Mouse (Mus musculus): ENCODE measurements around the gene Camta1. TPM values are rescaled to one million over a fixed set of nuclear protein-coding genes. Genes with fewer than 3 reads are reported as not detected.

The Camta1 gene
- polyA plus RNA-seq, 1 experiment from 2014 or later, result 25.3 TPM

GRCm38 (mm10) chr4:151451885-151452284, 409.8 kb downstream of the Camta1 start:
- Histone ChIP-seq H3K4me3 (ENCODE audit: low read depth, low read length) (no peak overlapping the region), H3K9ac (ENCODE audit: low read depth, low read length) (no peak overlapping the region), H3K4me1 (ENCODE audit: control insufficient read depth, low read depth, low read length) (no peaks in the 10 kb centered on the region), H3K9me3 (replicated peaks; ENCODE audit: control insufficient read depth, low read length) (no peaks in the 10 kb centered on the region), H3K4me2 (ENCODE audit: low read depth, low read length) (no peak overlapping the region), H3K27me3 (ENCODE audit: control insufficient read depth, insufficient read depth, low read depth, low read length) (no peaks in the 10 kb centered on the region), H3K27ac (ENCODE audit: low read length) (no peak overlapping the region), H3K36me3 (ENCODE audit: control insufficient read depth, insufficient read depth) (no peaks in the 10 kb centered on the region)
- 57% methylated on average over 6 of the region's 6 CpGs for WGBS (ENCODE audit: insufficient replicate concordance)
- ATAC-seq (ENCODE audit: low read depth), result no peak

- H3K9me3 ChIP-seq (replicated peaks; ENCODE audit: control insufficient read depth, low read length), result no peaks in the 10 kb centered on the region
Measured at GRCm38 (mm10) chr4:151449981-151450380, 411.7 kb downstream of the Camta1 start.

GRCm38 (mm10) chr4:151448341-151448740, 413.3 kb downstream of the Camta1 start:
- no peaks in the 10 kb centered on the region for H3K27me3 ChIP-seq (ENCODE audit: control insufficient read depth, insufficient read depth, low read depth, low read length)
- 65% methylated on average over 2 of the region's 2 CpGs for WGBS (ENCODE audit: insufficient replicate concordance)
- H3K9me3 ChIP-seq (replicated peaks; ENCODE audit: control insufficient read depth, low read length), result no peaks in the 10 kb centered on the region
- H3K4me2 ChIP-seq (ENCODE audit: low read depth, low read length), result no peak overlapping the region
- H3K4me3 ChIP-seq (ENCODE audit: low read depth, low read length), result no peak overlapping the region
- H3K36me3 ChIP-seq (ENCODE audit: control insufficient read depth, insufficient read depth), result no peaks in the 10 kb centered on the region
- no peak overlapping the region for H3K27ac ChIP-seq (ENCODE audit: low read length)
- H3K9ac ChIP-seq (ENCODE audit: low read depth, low read length), result no peak overlapping the region
- ATAC-seq (ENCODE audit: low read depth), result no peak
- H3K4me1 ChIP-seq (ENCODE audit: control insufficient read depth, low read depth, low read length), result no peaks in the 10 kb centered on the region

More at GRCm38 (mm10) chr4:151449981-151450380, 411.7 kb downstream of the Camta1 start:
- Histone ChIP-seq H3K36me3 (ENCODE audit: control insufficient read depth, insufficient read depth) (no peaks in the 10 kb centered on the region), H3K27me3 (ENCODE audit: control insufficient read depth, insufficient read depth, low read depth, low read length) (no peaks in the 10 kb centered on the region), H3K4me3 (ENCODE audit: low read depth, low read length) (no peak overlapping the region), H3K4me2 (ENCODE audit: low read depth, low read length) (no peak overlapping the region), H3K9ac (ENCODE audit: low read depth, low read length) (no peak overlapping the region), H3K27ac (ENCODE audit: low read length) (no peak overlapping the region), H3K4me1 (ENCODE audit: control insufficient read depth, low read depth, low read length) (no peaks in the 10 kb centered on the region)
- WGBS (ENCODE audit: insufficient replicate concordance), result 42% methylated on average over 8 of the region's 8 CpGs
- no peak for ATAC-seq (ENCODE audit: low read depth)

- H3K27ac ChIP-seq (ENCODE audit: low read length), result no peak overlapping the region
- H3K27me3 ChIP-seq (ENCODE audit: control insufficient read depth, insufficient read depth, low read depth, low read length), result no peaks in the 10 kb centered on the region
- no peaks in the 10 kb centered on the region; the same call in 1 of the 2 replicates for H3K9me3 ChIP-seq (replicated peaks; ENCODE audit: control insufficient read depth, low read length)
- WGBS (ENCODE audit: insufficient replicate concordance), result 60% methylated on average over 4 of the region's 4 CpGs
- ATAC-seq (ENCODE audit: low read depth), result no peak
- no peaks in the 10 kb centered on the region for H3K4me1 ChIP-seq (ENCODE audit: control insufficient read depth, low read depth, low read length)
- no peak overlapping the region for H3K4me2 ChIP-seq (ENCODE audit: low read depth, low read length)
- no peaks in the 10 kb centered on the region for H3K36me3 ChIP-seq (ENCODE audit: control insufficient read depth, insufficient read depth)
- no peak overlapping the region for H3K9ac ChIP-seq (ENCODE audit: low read depth, low read length)
- no peak overlapping the region for H3K4me3 ChIP-seq (ENCODE audit: low read depth, low read length)
Measured at GRCm38 (mm10) chr4:151444665-151445064, 417.0 kb downstream of the Camta1 start.

- 54% methylated on average over 7 of the region's 7 CpGs for WGBS (ENCODE audit: insufficient replicate concordance)
- Histone ChIP-seq H3K4me2 (ENCODE audit: low read depth, low read length) (no peak overlapping the region), H3K9me3 (replicated peaks; ENCODE audit: control insufficient read depth, low read length) (no peaks in the 10 kb centered on the region; the same call in 1 of the 2 replicates), H3K36me3 (ENCODE audit: control insufficient read depth, insufficient read depth) (no peaks in the 10 kb centered on the region), H3K4me1 (ENCODE audit: control insufficient read depth, low read depth, low read length) (no peaks in the 10 kb centered on the region), H3K9ac (ENCODE audit: low read depth, low read length) (no peak overlapping the region), H3K27me3 (ENCODE audit: control insufficient read depth, insufficient read depth, low read depth, low read length) (no peaks in the 10 kb centered on the region), H3K27ac (ENCODE audit: low read length) (no peak overlapping the region), H3K4me3 (ENCODE audit: low read depth, low read length) (no peak overlapping the region)
- no peak for ATAC-seq (ENCODE audit: low read depth)
Measured at GRCm38 (mm10) chr4:151438561-151438960, 423.1 kb downstream of the Camta1 start.

- H3K27ac ChIP-seq (ENCODE audit: low read length), result no peak overlapping the region
- no peaks in the 10 kb centered on the region; the same call in 1 of the 2 replicates for H3K9me3 ChIP-seq (replicated peaks; ENCODE audit: control insufficient read depth, low read length)
- H3K36me3 ChIP-seq (ENCODE audit: control insufficient read depth, insufficient read depth), result no peaks in the 10 kb centered on the region
- H3K4me3 ChIP-seq (ENCODE audit: low read depth, low read length), result no peak overlapping the region
- H3K9ac ChIP-seq (ENCODE audit: low read depth, low read length), result no peak overlapping the region
- H3K4me2 ChIP-seq (ENCODE audit: low read depth, low read length), result no peak overlapping the region
- ATAC-seq (ENCODE audit: low read depth), result no peak
- H3K27me3 ChIP-seq (ENCODE audit: control insufficient read depth, insufficient read depth, low read depth, low read length), result no peaks in the 10 kb centered on the region
- no peaks in the 10 kb centered on the region for H3K4me1 ChIP-seq (ENCODE audit: control insufficient read depth, low read depth, low read length)
- WGBS (ENCODE audit: insufficient replicate concordance), result 68% methylated on average over 11 of the region's 11 CpGs
Measured at GRCm38 (mm10) chr4:151437859-151438258, 423.8 kb downstream of the Camta1 start.

GRCm38 (mm10) chr4:151425133-151425532, 436.5 kb downstream of the Camta1 start:
- Histone ChIP-seq H3K4me2 (ENCODE audit: low read depth, low read length) (no peak overlapping the region), H3K27me3 (ENCODE audit: control insufficient read depth, insufficient read depth, low read depth, low read length) (no peaks in the 10 kb centered on the region), H3K9ac (ENCODE audit: low read depth, low read length) (no peak overlapping the region), H3K4me3 (ENCODE audit: low read depth, low read length) (no peak overlapping the region), H3K27ac (ENCODE audit: low read length) (no peak overlapping the region), H3K9me3 (replicated peaks; ENCODE audit: control insufficient read depth, low read length) (no peaks in the 10 kb centered on the region), H3K36me3 (ENCODE audit: control insufficient read depth, insufficient read depth) (no peaks in the 10 kb centered on the region), H3K4me1 (ENCODE audit: control insufficient read depth, low read depth, low read length) (no peaks in the 10 kb centered on the region)
- ATAC-seq (ENCODE audit: low read depth), result no peak
- 47% methylated on average over 3 of the region's 3 CpGs for WGBS (ENCODE audit: insufficient replicate concordance)

- Histone ChIP-seq H3K27me3 (ENCODE audit: control insufficient read depth, insufficient read depth, low read depth, low read length) (no peaks in the 10 kb centered on the region), H3K9me3 (replicated peaks; ENCODE audit: control insufficient read depth, low read length) (no peaks in the 10 kb centered on the region), H3K9ac (ENCODE audit: low read depth, low read length) (no peak overlapping the region), H3K36me3 (ENCODE audit: control insufficient read depth, insufficient read depth) (no peaks in the 10 kb centered on the region), H3K4me2 (ENCODE audit: low read depth, low read length) (no peak overlapping the region), H3K27ac (ENCODE audit: low read length) (no peak overlapping the region), H3K4me3 (ENCODE audit: low read depth, low read length) (no peak overlapping the region), H3K4me1 (ENCODE audit: control insufficient read depth, low read depth, low read length) (no peaks in the 10 kb centered on the region; the same call in 1 of the 2 replicates)
- 70% methylated on average over 4 of the region's 4 CpGs for whole genome bisulfite sequencing (ENCODE audit: insufficient replicate concordance)
- ATAC-seq (ENCODE audit: low read depth), result no peak
Measured at GRCm38 (mm10) chr4:151422922-151423321, 438.8 kb downstream of the Camta1 start.

GRCm38 (mm10) chr4:151422361-151422760, 439.3 kb downstream of the Camta1 start:
- no peaks in the 10 kb centered on the region; the same call in 1 of the 2 replicates for H3K4me1 ChIP-seq (ENCODE audit: control insufficient read depth, low read depth, low read length)
- H3K9me3 ChIP-seq (replicated peaks; ENCODE audit: control insufficient read depth, low read length), result no peaks in the 10 kb centered on the region
- no peaks in the 10 kb centered on the region for H3K36me3 ChIP-seq (ENCODE audit: control insufficient read depth, insufficient read depth)
- no peaks in the 10 kb centered on the region for H3K27me3 ChIP-seq (ENCODE audit: control insufficient read depth, insufficient read depth, low read depth, low read length)
- 34% methylated on average over 8 of the region's 8 CpGs for WGBS (ENCODE audit: insufficient replicate concordance)
- no peak overlapping the region for H3K9ac ChIP-seq (ENCODE audit: low read depth, low read length)
- no peak for ATAC-seq (ENCODE audit: low read depth)
- H3K4me2 ChIP-seq (ENCODE audit: low read depth, low read length), result no peak overlapping the region
- H3K4me3 ChIP-seq (ENCODE audit: low read depth, low read length), result no peak overlapping the region
- H3K27ac ChIP-seq (ENCODE audit: low read length), result no peak overlapping the region

Data from liver, embryonic 16.5 days (tissue).